Mouse (Mus musculus): ENCODE results near the gene Flt4. TPM values are rescaled to one million over a fixed set of nuclear protein-coding genes. Genes with fewer than 3 reads are reported as not detected.

Gene Flt4
- polyA plus RNA-seq, 1 experiment from 2014 or later: 1.5 TPM

DNA sequence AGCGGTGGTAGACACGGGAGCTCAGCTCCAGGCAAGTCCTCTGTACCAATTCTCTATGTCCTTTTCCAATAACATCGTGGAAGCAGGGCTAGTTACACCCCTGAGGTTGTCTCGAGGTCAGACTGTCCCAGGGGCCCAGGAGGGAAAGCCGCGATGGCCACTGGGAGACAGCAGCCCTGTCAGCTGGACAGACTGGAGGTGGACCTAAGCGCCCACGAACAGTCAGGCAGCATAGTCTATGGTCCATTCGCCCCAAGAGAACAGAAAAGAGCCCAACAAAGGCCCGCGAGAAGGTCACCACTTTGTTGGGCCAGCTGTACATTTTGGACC is 44.0 kb downstream of the Flt4 start:
- H3K4me3 ChIP-seq (ENCODE audit: low read length): no peak overlapping the region
- peak overlapping the region; percentile 24 for H3K4me2 ChIP-seq (ENCODE audit: low read length)
- no peak overlapping the region for H3K9ac ChIP-seq (ENCODE audit: low read depth, low read length)
- H3K4me1 ChIP-seq (ENCODE audit: control insufficient read depth, insufficient read depth, low read depth, low read length): no peaks in the 10 kb centered on the region
- H3K27ac ChIP-seq (ENCODE audit: low read depth, low read length): no peak overlapping the region
- no peaks in the 10 kb centered on the region for H3K36me3 ChIP-seq (ENCODE audit: control insufficient read depth, insufficient read depth, low read length)
- 0 out of 2 replicates have a peak, but pooled peaks have one; percentile 25 for ATAC-seq
- H3K9me3 ChIP-seq (ENCODE audit: control insufficient read depth, low read length): no peaks in the 10 kb centered on the region
- H3K27me3 ChIP-seq (replicated peaks; ENCODE audit: control insufficient read depth, insufficient read depth, low read length): no peaks in the 10 kb centered on the region
- WGBS: 44% methylated on average over 11 of the region's 11 CpGs

DNA sequence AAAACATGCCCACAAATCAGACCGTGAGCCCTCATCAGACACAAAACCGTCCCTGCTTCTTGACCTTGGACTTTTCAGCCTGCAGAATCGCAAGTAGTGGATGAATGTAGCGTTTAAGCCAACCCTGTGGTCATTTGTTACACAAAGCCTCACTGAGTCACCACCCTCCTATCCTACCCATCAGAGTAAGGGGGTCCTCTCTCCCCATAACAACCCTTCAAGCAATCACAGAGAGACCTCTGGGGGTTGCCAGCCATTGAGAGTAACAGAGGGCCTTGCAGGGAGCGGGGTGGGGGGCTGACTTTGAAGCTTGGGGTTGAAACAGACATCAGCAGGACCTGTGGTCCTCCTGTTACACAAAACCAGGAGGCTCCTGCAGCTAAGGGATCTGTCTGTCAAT is 45.6 kb downstream of the Flt4 start:
- Histone ChIP-seq H3K4me2 (ENCODE audit: low read length) (no peak overlapping the region), H3K4me1 (ENCODE audit: control insufficient read depth, insufficient read depth, low read depth, low read length) (no peaks in the 10 kb centered on the region), H3K9ac (ENCODE audit: low read depth, low read length) (no peak overlapping the region), H3K4me3 (ENCODE audit: low read length) (no peak overlapping the region), H3K9me3 (ENCODE audit: control insufficient read depth, low read length) (no peaks in the 10 kb centered on the region), H3K27me3 (replicated peaks; ENCODE audit: control insufficient read depth, insufficient read depth, low read length) (no peaks in the 10 kb centered on the region), H3K27ac (ENCODE audit: low read depth, low read length) (no peak overlapping the region), H3K36me3 (ENCODE audit: control insufficient read depth, insufficient read depth, low read length) (no peaks in the 10 kb centered on the region)
- WGBS: 90% methylated on average over 5 of the region's 5 CpGs
- ATAC-seq: no peak

DNA sequence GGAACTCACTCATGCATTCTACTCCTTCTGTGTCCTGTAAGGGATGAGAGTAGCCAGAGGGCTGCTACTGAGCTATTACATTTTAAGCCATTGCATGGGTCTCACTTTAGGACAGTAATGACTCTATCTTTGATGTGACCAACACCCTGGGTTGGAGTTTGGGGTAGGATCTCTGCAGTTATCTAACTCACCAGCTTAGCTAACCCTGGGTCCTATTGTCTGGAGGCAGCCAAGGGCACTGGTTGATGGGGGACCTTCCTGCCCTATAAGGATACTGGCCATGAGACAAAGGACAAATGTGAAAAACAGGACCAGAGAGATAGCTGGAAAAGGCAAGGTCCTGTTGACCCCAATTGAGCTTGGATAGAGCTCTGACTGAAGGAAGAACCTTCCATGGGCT is 46.4 kb downstream of the Flt4 start:
- Histone ChIP-seq H3K9me3 (ENCODE audit: control insufficient read depth, low read length) (no peaks in the 10 kb centered on the region), H3K4me3 (ENCODE audit: low read length) (no peak overlapping the region), H3K27ac (ENCODE audit: low read depth, low read length) (no peak overlapping the region), H3K27me3 (replicated peaks; ENCODE audit: control insufficient read depth, insufficient read depth, low read length) (no peaks in the 10 kb centered on the region), H3K36me3 (ENCODE audit: control insufficient read depth, insufficient read depth, low read length) (no peaks in the 10 kb centered on the region), H3K4me1 (ENCODE audit: control insufficient read depth, insufficient read depth, low read depth, low read length) (no peaks in the 10 kb centered on the region), H3K4me2 (ENCODE audit: low read length) (no peak overlapping the region), H3K9ac (ENCODE audit: low read depth, low read length) (no peak overlapping the region)
- no peak for ATAC-seq

DNA sequence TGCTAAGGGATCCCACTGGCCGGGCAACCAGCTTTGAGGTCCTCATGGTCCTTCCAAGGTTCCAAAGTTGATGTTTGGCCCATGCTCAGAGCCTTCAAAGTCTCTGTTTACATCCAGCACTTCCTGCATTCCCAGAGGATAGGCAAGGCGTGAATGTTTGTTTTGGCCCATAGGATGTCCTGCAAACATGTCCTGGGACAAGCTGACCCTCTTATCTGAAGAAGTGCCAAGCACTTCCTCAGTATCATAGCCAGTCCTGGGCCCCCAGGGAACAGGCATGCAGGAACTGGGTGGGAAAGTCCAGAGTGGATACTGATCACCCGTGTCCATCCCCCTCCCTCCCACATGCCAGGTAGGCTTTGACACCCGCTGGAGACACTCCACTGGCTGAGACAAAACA is 49.0 kb downstream of the Flt4 start:
- no peak for ATAC-seq
- 88% methylated on average over 4 of the region's 4 CpGs for WGBS
- Histone ChIP-seq H3K4me2 (ENCODE audit: low read length) (no peak overlapping the region), H3K36me3 (ENCODE audit: control insufficient read depth, insufficient read depth, low read length) (no peaks in the 10 kb centered on the region), H3K4me3 (ENCODE audit: low read length) (no peak overlapping the region), H3K27me3 (replicated peaks; ENCODE audit: control insufficient read depth, insufficient read depth, low read length) (no peaks in the 10 kb centered on the region), H3K9me3 (ENCODE audit: control insufficient read depth, low read length) (no peaks in the 10 kb centered on the region), H3K4me1 (ENCODE audit: control insufficient read depth, insufficient read depth, low read depth, low read length) (no peaks in the 10 kb centered on the region), H3K9ac (ENCODE audit: low read depth, low read length) (no peak overlapping the region), H3K27ac (ENCODE audit: low read depth, low read length) (no peak overlapping the region)

DNA sequence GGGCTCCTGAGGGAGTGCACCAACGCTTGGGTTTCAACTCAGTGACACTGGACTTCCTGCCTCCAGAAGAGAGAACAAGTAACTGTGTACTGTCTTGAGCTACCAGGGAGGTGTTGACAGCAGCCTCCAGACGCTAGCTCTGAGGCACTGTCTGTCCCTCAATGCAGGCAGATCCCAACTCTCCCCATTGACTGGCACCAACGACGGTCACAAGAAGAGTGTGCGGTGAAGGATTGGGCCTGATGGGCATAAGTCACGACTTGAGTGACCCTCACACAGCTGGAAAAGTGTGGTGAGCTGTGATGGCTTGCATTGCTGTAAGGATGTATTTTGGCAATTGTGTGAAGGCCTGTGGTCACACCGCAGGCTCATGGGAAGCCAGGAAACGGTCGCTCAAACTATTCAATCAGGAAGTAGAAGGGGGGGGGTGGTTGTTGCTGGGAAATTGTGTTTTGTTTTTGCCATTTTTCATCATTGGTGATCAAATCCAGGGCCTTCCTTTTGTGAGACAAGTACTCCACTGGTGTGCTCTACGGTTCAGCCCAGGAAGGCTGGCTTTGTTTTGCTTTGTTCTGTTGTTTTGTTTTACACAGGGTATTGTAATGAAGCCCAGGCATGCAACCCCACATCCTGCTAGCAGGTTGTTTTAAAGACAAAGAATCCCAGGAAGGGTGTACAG is 49.9 kb downstream of the Flt4 start:
- Histone ChIP-seq H3K4me1 (ENCODE audit: control insufficient read depth, insufficient read depth, low read depth, low read length) (no peaks in the 10 kb centered on the region), H3K4me2 (ENCODE audit: low read length) (no peak overlapping the region), H3K4me3 (ENCODE audit: low read length) (no peak overlapping the region), H3K9ac (ENCODE audit: low read depth, low read length) (no peak overlapping the region), H3K27me3 (replicated peaks; ENCODE audit: control insufficient read depth, insufficient read depth, low read length) (no peaks in the 10 kb centered on the region), H3K36me3 (ENCODE audit: control insufficient read depth, insufficient read depth, low read length) (no peaks in the 10 kb centered on the region), H3K27ac (ENCODE audit: low read depth, low read length) (peak overlapping the region; percentile 39; the same call in 1 of the 2 replicates), H3K9me3 (ENCODE audit: control insufficient read depth, low read length) (no peaks in the 10 kb centered on the region)
- no peak for ATAC-seq
- 62% methylated on average over 10 of the region's 10 CpGs for WGBS

DNA sequence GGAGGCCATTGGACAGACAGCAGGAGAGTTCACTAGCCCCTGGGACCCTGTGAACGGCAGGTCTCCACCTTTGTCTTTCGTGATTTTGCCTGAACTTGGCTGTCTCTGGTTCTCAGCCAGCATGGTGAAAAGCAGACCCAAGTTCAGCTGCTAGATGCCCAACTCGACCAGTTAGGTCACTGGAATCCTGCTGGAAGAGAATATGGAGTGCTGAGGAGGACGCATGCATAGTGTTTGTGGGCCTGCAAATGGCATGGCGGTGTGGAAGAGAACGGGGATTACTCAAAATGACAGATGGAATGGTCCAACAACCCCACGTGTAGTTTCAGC is 50.4 kb downstream of the Flt4 start:
- H3K4me3 ChIP-seq (ENCODE audit: low read length): no peak overlapping the region
- no peak overlapping the region for H3K9ac ChIP-seq (ENCODE audit: low read depth, low read length)
- H3K4me1 ChIP-seq (ENCODE audit: control insufficient read depth, insufficient read depth, low read depth, low read length): no peaks in the 10 kb centered on the region
- ATAC-seq: no peak
- no peaks in the 10 kb centered on the region for H3K36me3 ChIP-seq (ENCODE audit: control insufficient read depth, insufficient read depth, low read length)
- no peak overlapping the region for H3K4me2 ChIP-seq (ENCODE audit: low read length)
- WGBS: 64% methylated on average over 7 of the region's 7 CpGs
- no peaks in the 10 kb centered on the region for H3K27me3 ChIP-seq (replicated peaks; ENCODE audit: control insufficient read depth, insufficient read depth, low read length)
- no peak overlapping the region for H3K27ac ChIP-seq (ENCODE audit: low read depth, low read length)
- no peaks in the 10 kb centered on the region for H3K9me3 ChIP-seq (ENCODE audit: control insufficient read depth, low read length)

DNA sequence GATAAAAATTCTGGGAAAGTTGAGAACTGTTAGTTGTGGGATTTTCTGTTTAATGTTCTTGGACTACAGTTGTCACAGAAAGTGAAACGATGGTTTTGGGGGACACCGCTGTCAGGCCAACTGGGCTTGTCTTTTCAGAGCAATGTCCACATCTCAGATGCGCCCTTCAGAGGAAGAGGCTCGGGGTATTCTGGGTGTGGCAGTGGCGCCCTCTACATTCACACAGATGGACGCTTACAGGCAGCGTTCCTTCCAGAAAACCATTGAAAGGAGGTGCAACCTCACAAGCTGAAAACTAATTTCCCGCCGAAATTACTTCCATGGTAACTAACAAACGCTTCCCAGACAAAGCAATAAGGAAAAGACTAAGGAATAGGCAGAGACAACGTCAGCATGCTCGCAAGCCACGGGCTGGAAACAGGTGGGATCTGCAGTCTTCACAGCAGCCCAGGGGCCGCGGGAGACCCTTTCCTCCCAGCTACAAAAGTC is 53.3 kb downstream of the Flt4 start:
- ATAC-seq: no peak
- H3K9ac ChIP-seq (ENCODE audit: low read depth, low read length): no peak overlapping the region
- H3K27me3 ChIP-seq (replicated peaks; ENCODE audit: control insufficient read depth, insufficient read depth, low read length): no peaks in the 10 kb centered on the region
- H3K9me3 ChIP-seq (ENCODE audit: control insufficient read depth, low read length): no peaks in the 10 kb centered on the region
- no peak overlapping the region for H3K4me3 ChIP-seq (ENCODE audit: low read length)
- H3K27ac ChIP-seq (ENCODE audit: low read depth, low read length): no peak overlapping the region
- 59% methylated on average over 15 of the region's 15 CpGs for WGBS
- no peaks in the 10 kb centered on the region for H3K4me1 ChIP-seq (ENCODE audit: control insufficient read depth, insufficient read depth, low read depth, low read length)
- no peaks in the 10 kb centered on the region for H3K36me3 ChIP-seq (ENCODE audit: control insufficient read depth, insufficient read depth, low read length)
- no peak overlapping the region for H3K4me2 ChIP-seq (ENCODE audit: low read length)

DNA sequence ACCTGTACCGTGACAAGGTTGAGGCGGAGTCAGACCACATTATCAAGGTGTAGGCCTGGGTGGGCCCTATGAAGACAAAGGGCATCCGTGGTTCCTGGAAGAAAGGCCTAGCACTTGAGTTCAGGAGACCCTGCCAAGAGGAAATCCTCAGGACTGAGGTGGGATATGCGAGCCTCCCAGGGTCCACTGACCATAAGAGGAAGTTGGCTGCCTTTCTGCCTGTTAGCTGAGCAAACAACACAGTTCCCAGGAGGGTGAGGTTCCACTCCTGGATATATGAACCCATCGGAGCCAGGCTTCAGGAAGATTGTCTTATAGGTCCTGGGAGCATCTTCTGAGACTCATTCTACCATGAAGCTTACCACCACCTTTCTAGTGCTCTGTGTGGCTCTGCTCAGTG is 54.2 kb downstream of the Flt4 start, which contains the start of gene Scgb3a1:
Scgb3a1 (plus strand) TSS at position 301 of the 400 bp plus-strand sequence.
- 92% methylated on average over 5 of the region's 5 CpGs for WGBS
- no peaks in the 10 kb centered on the region for H3K36me3 ChIP-seq (ENCODE audit: control insufficient read depth, insufficient read depth, low read length)
- H3K4me1 ChIP-seq (ENCODE audit: control insufficient read depth, insufficient read depth, low read depth, low read length): no peaks in the 10 kb centered on the region
- no peak within 1 kb of the TSS for H3K4me3 ChIP-seq (ENCODE audit: low read length)
- no peaks in the 10 kb centered on the region for H3K9me3 ChIP-seq (ENCODE audit: control insufficient read depth, low read length)
- no peak within 1 kb of the TSS for H3K27ac ChIP-seq (ENCODE audit: low read depth, low read length)
- H3K9ac ChIP-seq (ENCODE audit: low read depth, low read length): no peak within 1 kb of the TSS
- no peak for ATAC-seq
- H3K4me2 ChIP-seq (ENCODE audit: low read length): no peak within 1 kb of the TSS
- no peaks in the 10 kb centered on the region for H3K27me3 ChIP-seq (replicated peaks; ENCODE audit: control insufficient read depth, insufficient read depth, low read length)

DNA sequence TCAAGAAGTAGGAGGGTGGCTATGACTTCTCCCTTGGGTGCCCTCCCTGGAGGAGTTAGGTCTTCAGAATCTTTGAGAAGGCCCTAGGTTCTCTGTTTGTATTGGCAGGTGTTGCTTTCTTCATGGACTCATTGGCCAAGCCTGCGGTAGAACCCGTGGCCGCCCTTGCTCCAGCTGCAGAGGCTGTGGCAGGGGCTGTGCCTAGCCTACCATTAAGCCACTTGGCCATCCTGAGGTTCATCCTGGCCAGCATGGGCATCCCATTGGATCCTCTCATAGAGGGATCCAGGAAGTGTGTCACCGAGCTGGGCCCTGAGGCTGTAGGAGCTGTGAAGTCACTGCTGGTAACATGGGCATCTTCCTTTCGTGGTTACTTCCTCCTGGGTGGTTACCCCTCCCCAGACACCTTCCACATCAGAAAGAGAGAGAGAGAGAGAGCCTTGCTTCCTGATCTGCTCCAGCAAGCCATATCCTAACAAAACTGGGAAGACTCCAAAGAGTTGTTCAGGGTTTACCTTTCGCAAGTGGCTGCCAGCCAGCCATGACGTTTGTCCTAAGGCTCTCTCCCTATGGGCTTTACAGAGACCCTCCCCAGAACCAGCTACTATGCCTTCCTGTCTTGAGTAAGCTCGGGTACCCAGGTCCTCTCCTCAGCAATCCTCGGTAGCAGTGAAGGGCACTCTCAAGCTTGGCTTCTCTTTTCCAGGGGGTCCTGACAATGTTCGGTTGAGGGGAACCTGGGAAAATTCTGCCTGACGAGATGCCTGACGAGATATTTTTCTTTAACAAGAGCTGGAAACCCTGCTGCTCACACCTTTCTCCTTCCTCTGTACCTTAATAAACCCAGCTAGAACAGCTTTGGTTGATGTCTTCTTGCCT is 55.4 kb downstream of the Flt4 start:
- 81% methylated on average over 12 of the region's 12 CpGs for WGBS
- Histone ChIP-seq H3K9ac (ENCODE audit: low read depth, low read length) (no peak overlapping the region), H3K4me2 (ENCODE audit: low read length) (no peak overlapping the region), H3K4me1 (ENCODE audit: control insufficient read depth, insufficient read depth, low read depth, low read length) (no peaks in the 10 kb centered on the region), H3K36me3 (ENCODE audit: control insufficient read depth, insufficient read depth, low read length) (no peaks in the 10 kb centered on the region), H3K27me3 (replicated peaks; ENCODE audit: control insufficient read depth, insufficient read depth, low read length) (no peaks in the 10 kb centered on the region), H3K27ac (ENCODE audit: low read depth, low read length) (no peak overlapping the region), H3K4me3 (ENCODE audit: low read length) (no peak overlapping the region), H3K9me3 (ENCODE audit: control insufficient read depth, low read length) (no peaks in the 10 kb centered on the region)
- peak; percentile 28 for ATAC-seq

Data from hindbrain, embryonic 16.5 days (tissue).